Mouse (Mus musculus): ENCODE measurements at regions not wholly inside any gene's neighbourhood (a gene's known extent, or its start where the extent isn't known, plus 50 kb on each side); places are given as distances from the start of the nearest gene placed in this dataset.

DNA sequence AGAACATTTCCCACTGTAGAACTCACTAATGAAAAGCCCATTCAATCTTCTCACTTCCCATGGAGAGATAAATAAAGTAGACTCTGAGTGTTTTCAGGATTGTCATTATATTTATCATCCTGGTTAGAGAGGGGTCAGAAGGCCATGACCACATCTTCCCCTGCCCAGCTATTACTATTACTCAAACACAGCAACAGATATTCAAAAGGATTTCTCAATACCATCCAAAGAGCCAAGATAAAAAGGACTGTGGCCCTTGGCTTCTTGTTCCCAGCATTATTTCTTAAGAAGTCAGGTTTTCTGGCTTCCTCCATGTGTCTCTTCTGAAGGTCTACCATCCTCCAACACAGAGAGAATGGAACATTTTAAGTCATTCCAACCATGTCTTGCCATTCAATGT, 199.6 kb upstream of the Egflam start:
- no peak for TF ChIP-seq CTCF (IDR thresholded peaks at IDR 0.05; ENCODE audit: extremely low read depth, insufficient read length, insufficient replicate concordance, low read depth, low read length)
- no peak for TF ChIP-seq POLR2A (IDR thresholded peaks at IDR 0.05; ENCODE audit: low read depth, low read length)
